Mouse (Mus musculus) adrenal gland, adult 8-10 months (tissue): ENCODE data around the gene Prss8. TPM values are rescaled to one million over a fixed set of nuclear protein-coding genes. Genes with fewer than 3 reads are reported as not detected.
A peak's percentile ranks its signal among the peaks of the same experiment; 100 is the strongest.
"Not testable (repeated sequence)": the region's sequence is repeated elsewhere in the genome, so short reads cannot be mapped to it uniquely, and the experiment has no call there.

ENCODE experiments used
- DNase-seq: peaks from one replicate; pipeline ENCODE4 v3.0.0; 2022
- total RNA-seq, 4 experiments: library from RNA; stranded (reverse); gene quantifications; 2 replicates each; pipeline ENCODE4 v1.2.4; 2022

The Prss8 gene
- total RNA-seq, 4 experiments from 2014 or later: 0.16 TPM; not detected in 3

DNA sequence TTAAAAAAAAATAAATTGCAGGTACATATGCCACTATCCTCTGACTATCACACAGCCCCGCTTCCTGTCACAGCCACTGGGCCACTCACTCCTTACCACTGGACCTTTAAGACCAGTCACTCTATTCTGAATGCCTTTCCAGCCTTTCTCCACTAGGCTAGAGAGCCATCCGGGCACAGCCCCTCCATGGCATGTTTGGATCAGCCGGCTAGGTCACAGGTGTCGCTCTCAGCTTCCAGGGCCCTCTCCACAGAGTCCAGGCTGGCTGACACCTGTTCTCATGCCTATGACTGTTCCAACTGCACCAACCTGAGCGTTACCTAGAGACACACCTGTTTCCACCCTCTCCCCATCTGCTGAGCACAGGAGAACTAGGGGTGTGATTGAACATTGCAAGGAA, 1.3 kb downstream of the Prss8 start:
- DNase-seq: no peak

DNA sequence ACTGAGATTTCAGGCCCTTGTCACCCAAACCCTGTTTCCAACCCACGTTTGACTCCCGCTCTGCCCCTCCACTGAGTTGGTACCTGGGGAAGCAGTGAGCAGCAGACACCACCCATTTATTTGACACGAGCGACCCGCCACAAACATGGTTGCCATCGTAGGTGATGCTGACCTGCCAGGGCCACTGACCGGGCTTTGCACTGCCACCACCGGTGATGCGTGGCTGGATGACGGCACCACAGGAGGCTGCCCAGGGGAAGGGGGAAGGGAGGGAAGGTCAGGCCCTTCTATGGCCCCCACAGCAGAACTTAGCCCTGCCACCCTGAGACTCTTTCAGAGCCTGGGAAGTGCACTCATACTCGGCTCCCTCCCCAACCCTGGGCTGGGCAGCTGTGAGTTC, 2.2 kb downstream of the Prss8 start:
- DNase-seq: no peak

DNA sequence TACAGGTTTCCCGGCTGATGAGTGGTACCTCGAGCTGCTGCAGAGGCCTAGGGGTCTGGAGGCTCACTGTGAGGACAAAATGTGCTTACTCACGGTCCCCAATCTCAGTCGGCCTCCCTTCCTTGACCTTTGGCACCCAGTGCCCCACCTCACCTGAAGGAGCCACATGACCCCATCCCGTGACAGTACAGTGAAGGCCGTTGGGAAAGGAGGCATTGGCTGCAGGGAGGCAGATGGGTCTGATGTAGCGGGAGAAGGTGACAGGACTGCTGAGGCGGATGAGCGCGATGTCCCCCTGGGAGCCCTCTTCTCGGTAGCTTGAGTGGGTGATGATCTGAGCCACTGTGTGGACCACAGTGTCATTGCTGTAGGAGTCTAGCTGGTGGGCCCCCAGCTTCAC, 3.1 kb downstream of the Prss8 start:
- no peak for DNase-seq

GRCm38 (mm10) chr7:127926066-127926465, 3.8 kb downstream of the Prss8 start:
- DNase-seq: no peak

DNA sequence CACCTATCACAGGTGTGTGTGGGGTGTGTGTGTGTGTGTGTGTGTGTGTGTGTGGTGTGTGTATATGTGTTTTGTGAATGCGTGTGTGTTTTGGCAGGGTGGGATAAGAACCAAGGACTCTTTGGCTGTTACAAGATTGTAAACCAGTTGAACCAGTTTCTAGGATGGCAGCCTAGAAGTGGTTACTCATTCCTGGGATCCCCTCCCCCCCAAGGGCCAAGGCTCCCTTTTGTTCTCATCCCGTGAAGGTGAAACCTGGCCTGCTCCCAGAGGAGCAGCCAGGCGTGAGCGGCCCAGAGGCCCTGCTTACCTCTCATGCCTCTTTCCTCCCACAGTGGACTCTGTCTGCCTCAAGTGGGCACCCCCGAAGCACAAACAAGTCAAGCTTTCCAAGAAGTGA, 4.7 kb downstream of the Prss8 start:
- no peak for DNase-seq

DNA sequence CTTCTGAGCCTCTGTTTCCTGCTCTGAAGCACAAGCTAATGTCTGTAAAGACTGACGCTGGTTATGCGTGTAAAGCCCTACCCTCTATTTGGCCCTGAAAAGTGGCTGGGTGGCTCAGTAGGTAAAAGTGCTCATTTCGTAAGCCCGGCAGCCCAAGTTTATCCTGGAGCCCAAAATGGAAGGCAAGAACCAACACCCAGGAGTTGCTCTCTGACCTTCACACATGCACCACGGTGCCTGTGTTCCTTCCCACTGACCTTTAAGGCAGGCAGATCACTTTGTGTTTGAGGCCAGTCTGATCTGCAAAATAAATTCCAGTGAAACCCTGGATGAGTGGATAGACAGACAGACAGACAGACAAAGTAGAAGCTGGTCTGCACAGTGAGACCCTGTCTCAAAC, 6.2 kb downstream of the Prss8 start:
- no peak for DNase-seq

GRCm38 (mm10) chr7:127922451-127923275, 7.2 kb downstream of the Prss8 start:
- no peak for DNase-seq

- DNase-seq: no peak
Measured at GRCm38 (mm10) chr7:127921516-127921915, 8.4 kb downstream of the Prss8 start.

DNA sequence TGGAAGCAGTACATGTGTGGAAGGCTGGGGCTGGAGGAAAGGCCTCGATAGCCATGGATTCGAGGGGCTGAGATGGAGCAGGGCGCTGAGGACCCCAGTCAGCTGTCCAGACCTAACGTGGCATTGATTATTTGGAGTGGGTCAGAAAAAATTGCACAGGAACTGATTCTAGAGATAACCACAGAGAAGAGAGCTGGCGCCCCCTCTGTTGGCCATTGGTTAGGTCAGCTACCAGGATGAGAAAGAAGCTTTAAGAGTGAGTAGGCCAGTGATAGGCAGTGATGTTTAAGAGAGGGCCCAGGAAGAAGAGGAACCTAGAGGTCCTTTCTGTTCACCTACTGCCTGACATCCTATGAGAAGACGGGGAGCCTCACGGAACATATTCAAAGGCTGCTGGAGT, 10.6 kb downstream of the Prss8 start:
- DNase-seq: no peak

DNA sequence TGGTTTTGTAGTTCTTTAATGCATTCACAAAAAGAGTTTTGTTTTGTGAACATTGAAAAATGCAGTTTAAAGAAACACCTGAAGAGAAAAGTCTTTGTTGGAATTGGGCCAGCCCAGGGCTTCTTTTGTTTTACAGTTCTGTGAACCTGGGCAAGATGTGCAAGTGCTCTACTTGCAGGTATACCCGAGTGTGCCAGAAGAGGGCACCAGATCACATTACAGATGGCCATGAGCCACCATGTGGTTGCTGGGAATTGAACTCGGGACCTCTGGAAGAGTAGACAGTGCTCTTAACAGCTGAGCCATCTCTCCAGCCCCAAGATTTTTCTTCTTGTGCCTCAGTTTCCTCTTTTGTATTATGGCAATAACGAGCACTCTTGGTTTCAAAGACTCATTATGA, 11.7 kb downstream of the Prss8 start:
- no peak for DNase-seq

DNA sequence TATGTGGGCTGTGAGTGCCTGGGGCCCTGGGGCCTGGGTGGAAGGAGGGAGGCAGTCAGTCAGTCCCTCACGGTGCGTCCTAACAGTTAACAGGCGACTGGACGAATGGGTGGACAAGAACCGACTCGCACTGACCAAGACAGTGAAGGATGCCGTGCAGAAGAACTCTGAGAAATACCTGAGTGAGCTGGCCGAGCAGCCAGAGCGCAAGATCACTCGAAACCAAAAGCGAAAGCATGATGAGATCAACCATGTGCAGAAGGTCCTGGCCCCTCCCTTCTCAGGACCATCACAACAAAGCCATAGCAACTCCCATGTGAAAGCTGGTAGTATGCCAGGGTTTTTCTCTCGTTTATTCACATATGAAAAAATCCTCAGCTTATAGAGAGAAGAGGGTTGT, 14.6 kb downstream of the Prss8 start:
- no peak for DNase-seq

GRCm38 (mm10) chr7:127912938-127913337, 17.0 kb downstream of the Prss8 start:
- DNase-seq: no peak

GRCm38 (mm10) chr7:127912190-127912871, 17.6 kb downstream of the Prss8 start, which contains the start of gene Kat8:
Gene Kat8, plus strand, starts transcription at chr7:127912516.
- DNase-seq: peak; percentile 79

GRCm38 (mm10) chr7:127908656-127909055, 21.2 kb downstream of the Prss8 start:
- no peak for DNase-seq

DNA sequence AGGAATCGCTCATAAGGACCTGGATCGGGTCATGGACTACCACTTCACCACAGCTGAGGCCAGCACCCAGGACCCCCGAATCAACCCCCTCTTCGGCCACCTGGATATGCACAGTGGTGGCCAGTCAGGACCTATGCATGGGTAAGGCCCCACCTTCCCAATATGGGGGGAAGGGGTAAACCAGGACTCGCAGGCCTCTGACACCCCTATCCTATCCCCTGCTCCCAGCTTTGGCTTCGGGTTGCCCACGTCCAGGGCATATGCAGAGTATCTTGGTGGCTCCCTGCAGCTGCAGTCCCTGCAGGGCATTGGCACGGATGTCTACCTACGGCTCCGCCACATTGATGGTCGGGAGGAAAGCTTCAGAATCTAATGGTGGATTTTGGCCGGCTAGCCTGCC, 22.0 kb downstream of the Prss8 start:
- DNase-seq: no peak

DNA sequence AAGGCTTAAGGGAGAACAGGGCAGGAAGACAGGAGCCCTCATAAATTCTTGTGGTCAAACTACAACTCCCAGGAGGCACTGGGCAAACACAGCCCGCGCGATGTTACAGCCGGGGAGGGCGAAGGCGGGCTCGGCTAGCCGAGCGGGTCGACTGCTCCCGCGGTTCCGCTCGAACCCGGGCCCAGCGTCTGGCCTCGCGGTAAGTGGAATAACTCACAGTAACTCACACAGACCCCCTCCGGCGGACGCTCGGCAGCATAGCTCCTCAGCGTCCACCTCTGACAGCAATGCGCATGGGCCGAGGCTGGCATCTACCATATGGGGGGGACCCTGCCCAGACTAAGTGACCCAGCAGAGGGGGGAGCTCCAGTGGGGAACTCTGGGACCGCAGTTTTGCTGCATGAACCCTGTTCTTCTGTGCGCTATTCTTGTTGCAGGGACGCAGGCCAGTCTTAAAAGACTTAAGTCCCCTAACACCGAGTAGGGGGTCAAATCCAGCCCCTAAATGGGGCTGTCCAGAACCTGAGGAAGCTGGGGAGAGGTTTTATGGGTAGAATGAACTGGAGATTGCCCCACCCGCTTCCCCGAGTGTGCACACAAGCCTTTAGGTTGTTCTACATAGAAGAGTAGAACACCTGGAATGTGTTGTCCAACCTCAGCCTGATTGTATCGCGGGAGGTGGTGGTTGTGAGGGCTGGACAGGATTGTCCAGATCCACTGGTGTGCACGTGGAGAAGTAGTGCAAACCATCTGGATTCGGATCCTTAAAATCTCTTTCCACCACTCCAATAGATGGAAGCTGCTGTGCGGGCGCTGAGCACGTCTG, 25.7 kb downstream of the Prss8 start, which contains the start of gene Bckdk:
Gene Bckdk (plus strand): TSS at position 112 of the 826 bp plus-strand sequence.
- peak; percentile 74 for DNase-seq

- no peak for DNase-seq
Measured at GRCm38 (mm10) chr7:127901772-127902171, 28.1 kb downstream of the Prss8 start.

DNA sequence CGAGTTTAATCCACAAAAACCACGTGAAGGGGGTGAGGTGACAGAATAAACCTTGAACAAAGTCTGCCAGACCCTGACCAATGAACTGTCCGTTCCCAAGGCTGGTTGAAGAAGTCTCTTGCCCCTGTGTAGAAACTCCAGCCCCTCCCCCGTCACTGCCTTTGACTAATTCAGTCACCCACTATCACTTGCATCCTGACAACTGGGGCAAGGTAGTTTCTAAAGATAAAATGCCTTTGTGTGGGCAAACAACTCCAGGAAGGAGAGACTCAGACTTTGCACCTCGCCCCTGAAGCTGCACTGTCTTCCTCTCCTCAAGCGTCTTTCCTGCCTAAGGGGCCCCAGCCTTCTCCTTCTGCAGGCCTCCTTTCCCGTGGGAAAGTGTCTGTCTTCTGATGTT, 29.9 kb downstream of the Prss8 start:
- DNase-seq: no peak

DNA sequence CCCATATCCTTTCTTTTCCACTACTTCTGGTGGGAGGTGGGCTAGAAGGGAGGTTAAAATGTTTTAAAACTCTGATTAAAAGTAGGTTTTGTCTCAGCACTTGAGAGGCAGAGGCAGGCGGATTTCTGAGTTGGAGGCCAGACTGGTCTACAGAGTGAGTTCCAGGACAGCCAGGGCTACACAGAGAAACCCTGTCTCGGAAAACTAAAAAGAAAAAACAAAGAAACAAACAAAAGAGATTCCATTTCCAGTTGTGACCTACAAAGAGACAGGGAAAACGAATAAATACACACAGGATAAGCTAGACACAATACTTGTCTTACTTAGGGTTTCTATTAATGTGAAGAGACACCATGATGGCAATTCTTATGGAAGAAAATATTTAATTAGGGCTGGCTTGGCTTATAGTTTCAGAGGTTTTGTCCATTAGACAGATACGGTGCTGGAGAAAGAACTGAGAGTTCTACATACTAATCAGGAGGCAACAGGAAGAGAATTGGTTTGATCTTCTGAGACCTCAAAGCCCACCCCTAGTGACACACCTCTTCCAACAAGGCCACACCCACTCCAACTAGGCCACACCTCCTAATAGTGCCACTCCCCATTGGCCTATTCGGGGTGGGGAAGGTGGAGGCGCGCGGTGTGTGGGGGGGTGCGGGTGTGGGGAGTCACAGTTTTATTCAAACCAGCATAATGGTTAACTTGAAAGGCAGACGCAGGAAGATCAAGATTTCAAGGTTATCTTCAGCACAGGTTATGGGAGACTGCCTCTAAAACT, 31.5 kb downstream of the Prss8 start:
- no peak for DNase-seq

- no peak for DNase-seq
Measured at GRCm38 (mm10) chr7:127897542-127897941, 32.4 kb downstream of the Prss8 start.

GRCm38 (mm10) chr7:127896384-127896783, 33.5 kb downstream of the Prss8 start:
- DNase-seq: no peak

DNA sequence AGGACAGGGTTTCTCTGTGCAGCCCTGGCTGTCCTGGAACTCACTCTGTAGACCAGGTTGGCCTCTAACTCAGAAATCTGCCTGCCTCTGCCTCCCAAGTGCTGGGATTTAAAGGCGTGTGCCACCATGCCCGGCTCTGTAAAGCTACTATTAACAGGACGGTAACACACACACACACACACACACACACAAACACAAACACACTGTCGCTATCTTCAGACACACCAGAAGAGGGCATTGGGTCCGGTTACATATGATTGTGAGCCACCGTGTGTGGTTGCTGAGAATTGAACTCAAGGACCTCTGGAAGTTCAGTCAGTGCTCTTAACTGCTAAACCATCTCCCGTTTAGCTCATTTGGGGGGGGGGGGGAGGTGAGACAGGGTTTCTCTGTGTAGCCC, 34.0 kb downstream of the Prss8 start:
- DNase-seq: not testable (repeated sequence)
